Comparison of ENCODE assay signal across 9 mouse cellular contexts in genomic region chr11:102040138-102040524, GRCm38 (mm10). TPM values are rescaled to one million over a fixed set of nuclear protein-coding genes. Genes with fewer than 3 reads are reported as not detected.
DNase-seq lines count a peak whose midpoint lies in the region; ATAC-seq and TF ChIP-seq lines count a peak whose summit lies in the region.
"Had no signal": no experiment of that assay in that cellular context is flagged by ENCODE, and none has a peak within 500 bp of the region (broad histone marks: within the 10 kb centered on the region; RNA-seq: fewer than 3 reads in every experiment).

No protein-coding gene starts in this region.

- no peak overlapping the region for H3K9ac ChIP-seq in liver, adult 2 months (ENCODE audit: low read depth, low read length)
- no peak overlapping the region for H3K9ac ChIP-seq in neural tube, embryonic 11.5 days (ENCODE audit: low read length)
- no peak overlapping the region for H3K9ac ChIP-seq in stomach, postnatal 0 days (ENCODE audit: low read length)
- H3K9ac ChIP-seq: embryonic facial prominence, embryonic 12.5 days had no signal

- 0 out of 2 replicates have a peak, but pooled peaks cover 2% of the 10 kb centered on the region for H3K4me1 ChIP-seq in liver, adult 2 months (ENCODE audit: control insufficient read depth, insufficient read depth, low read length)
- H3K4me1 ChIP-seq in neural tube, embryonic 11.5 days (ENCODE audit: control insufficient read depth, insufficient read depth, low read length): no peaks in the 10 kb centered on the region
- H3K4me1 ChIP-seq in stomach, postnatal 0 days (replicated peaks; ENCODE audit: control insufficient read depth, insufficient read depth): no peaks in the 10 kb centered on the region
- H3K4me1 ChIP-seq: embryonic facial prominence, embryonic 12.5 days had no signal

- TF ChIP-seq POLR2A in liver, adult 2 months (IDR thresholded peaks at IDR 0.05; ENCODE audit: extremely low read depth, insufficient read depth, low read length): no peak

- no peaks in the 10 kb centered on the region for H3K27me3 ChIP-seq in liver, adult 2 months (ENCODE audit: control insufficient read depth, insufficient read depth, low read length)
- H3K27me3 ChIP-seq in neural tube, embryonic 11.5 days (ENCODE audit: control insufficient read depth, insufficient read depth, low read length): no peaks in the 10 kb centered on the region
- H3K27me3 ChIP-seq in stomach, postnatal 0 days (ENCODE audit: control insufficient read depth, insufficient read depth, low read length): no peaks in the 10 kb centered on the region

- H3K79me2 ChIP-seq in liver, adult 2 months (ENCODE audit: control insufficient read depth, insufficient read depth, low read length): no peaks in the 10 kb centered on the region

- no peak overlapping the region for H3K27ac ChIP-seq in liver, adult 2 months (replicated peaks; ENCODE audit: insufficient read depth, low read depth, low read length)
- H3K27ac ChIP-seq in neural tube, embryonic 11.5 days (ENCODE audit: low read depth, low read length): no peak overlapping the region
- no peak overlapping the region for H3K27ac ChIP-seq in stomach, postnatal 0 days (replicated peaks)
- H3K27ac ChIP-seq: embryonic facial prominence, embryonic 12.5 days had no signal

- H3K36me3 ChIP-seq in liver, adult 2 months (ENCODE audit: control insufficient read depth, insufficient read depth, low read length): no peaks in the 10 kb centered on the region
- H3K36me3 ChIP-seq in neural tube, embryonic 11.5 days (ENCODE audit: control insufficient read depth, insufficient read depth, low read length): no peaks in the 10 kb centered on the region
- H3K36me3 ChIP-seq in stomach, postnatal 0 days (ENCODE audit: control insufficient read depth, insufficient read depth, low read length): no peaks in the 10 kb centered on the region
- H3K36me3 ChIP-seq: embryonic facial prominence, embryonic 12.5 days had no signal

- under 1% methylated on average over 9 of the region's 9 CpGs for WGBS in liver, adult 2 months
- under 1% methylated on average over 9 of the region's 9 CpGs for WGBS in neural tube, embryonic 11.5 days
- under 1% methylated on average over 9 of the region's 9 CpGs for WGBS in stomach, postnatal 0 days

- H3K9me3 ChIP-seq in neural tube, embryonic 11.5 days (ENCODE audit: control insufficient read depth, low read length): no peaks in the 10 kb centered on the region
- H3K9me3 ChIP-seq in stomach, postnatal 0 days (ENCODE audit: control insufficient read depth, low read length): no peaks in the 10 kb centered on the region

- peak; percentile 79 for DNase-seq in 3T3-L1 (ENCODE audit: low read depth, low spot score)
- peak; percentile 86 for DNase-seq in adrenal gland, adult 8-10 months
- DNase-seq in embryo, embryonic 9.5 days (ENCODE audit: extremely low spot score): peak; percentile 93
- peak; percentile 92 for DNase-seq in heart, adult 8-10 months (ENCODE audit: low spot score)
- peak; percentile 97 for DNase-seq in kidney, adult 9 months
- peak; percentile 98 for DNase-seq in liver, adult 2 months (ENCODE audit: extremely low read depth, low read depth, low spot score)
- DNase-seq in neural tube, embryonic 11.5 days (ENCODE audit: low spot score): peak; percentile 90
- peak; percentile 92 for DNase-seq in stomach, postnatal 0 days (ENCODE audit: low spot score)

- no peak overlapping the region for H3K4me3 ChIP-seq in liver, adult 2 months (ENCODE audit: insufficient read depth, low read depth, low read length)
- no peak overlapping the region for H3K4me3 ChIP-seq in neural tube, embryonic 11.5 days (ENCODE audit: low read depth, low read length)
- no peak overlapping the region for H3K4me3 ChIP-seq in stomach, postnatal 0 days (ENCODE audit: low read depth, low read length)
- H3K4me3 ChIP-seq: embryonic facial prominence, embryonic 12.5 days had no signal

- ATAC-seq in neural tube, embryonic 11.5 days (ENCODE audit: insufficient read depth, low FRiP score, low TSS enrichment): peak; percentile 67; the same call in 1 of the 2 replicates
- ATAC-seq in stomach, postnatal 0 days (ENCODE audit: low FRiP score, low TSS enrichment): peak; percentile 91

- TF ChIP-seq EP300 in stomach, postnatal 0 days (optimal IDR thresholded peaks at IDR 0.05): no peak

- no peak overlapping the region for H3K4me2 ChIP-seq in neural tube, embryonic 11.5 days (ENCODE audit: low read depth)
- no peak overlapping the region for H3K4me2 ChIP-seq in stomach, postnatal 0 days (replicated peaks; ENCODE audit: low read depth)
- H3K4me2 ChIP-seq: embryonic facial prominence, embryonic 12.5 days had no signal

- TF ChIP-seq CTCF in liver, adult 2 months (IDR thresholded peaks at IDR 0.05; ENCODE audit: low read depth, low read length): peak; percentile 91
- peak; percentile 91 for TF ChIP-seq CTCF in stomach, postnatal 0 days (IDR thresholded peaks at IDR 0.05; ENCODE audit: low read depth)

RNA-seq across cellular contexts. Expression of gene Cd300lg, which starts 1.2 kb away (rescaled TPM):
- 10 to 100 TPM; 40.5 to 84.1 (median 56.3) TPM for total RNA-seq in adrenal gland, adult 8-10 months (2022)
- 10 to 100 TPM; 56.7 to 79.2 (median 64.0) TPM for total RNA-seq in heart, adult 8-10 months (2022)
- 8.4 and 11.1 TPM in 2 replicates for total RNA-seq in liver, adult 2 months (2014; rRNA removed)
- 12.2 and 13.3 TPM in 2 replicates for polyA plus RNA-seq in liver, adult 2 months (2012; rRNA removed)
- polyA plus RNA-seq in neural tube, embryonic 11.5 days (2014; fragmentation: Nextera tagmentation; extraction: Ambion mirVana): 0.12 and 0.26 TPM in 2 replicates
- 3.0 and 3.4 TPM in 2 replicates for polyA plus RNA-seq in stomach, postnatal 0 days (2015; fragmentation: Nextera tagmentation; extraction: Ambion mirVana)

RNA-seq across cellular contexts. Expression of gene Mpp3, which starts 11.9 kb away (rescaled TPM):
- total RNA-seq in adrenal gland, adult 8-10 months (2022): 10 to 100 TPM; 14.5 to 75.4 (median 38.7) TPM
- 1 to 10 TPM in 3 of 4 experiments, under 1 TPM in 1; 0.92 to 2.6 (median 1.5) TPM for total RNA-seq in heart, adult 8-10 months (2022)
- total RNA-seq in liver, adult 2 months (2014; rRNA removed): 0.07 and 0.28 TPM in 2 replicates
- 0.06 and 0.19 TPM in 2 replicates for polyA plus RNA-seq in liver, adult 2 months (2012; rRNA removed)
- 28.1 and 35.1 TPM in 2 replicates for polyA plus RNA-seq in neural tube, embryonic 11.5 days (2014; fragmentation: Nextera tagmentation; extraction: Ambion mirVana)
- 3.3 and 3.4 TPM in 2 replicates for polyA plus RNA-seq in stomach, postnatal 0 days (2015; fragmentation: Nextera tagmentation; extraction: Ambion mirVana)

RNA-seq across cellular contexts. Expression of gene Mpp2, which starts 48.2 kb away (rescaled TPM):
- total RNA-seq in adrenal gland, adult 8-10 months (2022): 10 to 100 TPM; 12.6 to 29.0 (median 15.2) TPM
- 1 to 10 TPM; 2.6 to 4.7 (median 4.3) TPM for total RNA-seq in heart, adult 8-10 months (2022)
- total RNA-seq in liver, adult 2 months (2014; rRNA removed): under 0.01 and 0.20 TPM in 2 replicates
- 0.20 and 0.22 TPM in 2 replicates for polyA plus RNA-seq in liver, adult 2 months (2012; rRNA removed)
- 15.8 and 16.2 TPM in 2 replicates for polyA plus RNA-seq in neural tube, embryonic 11.5 days (2014; fragmentation: Nextera tagmentation; extraction: Ambion mirVana)
- polyA plus RNA-seq in stomach, postnatal 0 days (2015; fragmentation: Nextera tagmentation; extraction: Ambion mirVana): 2.8 and 3.4 TPM in 2 replicates

RNA-seq across cellular contexts. Expression of gene Dusp3, which starts 53.3 kb away (rescaled TPM):
- 100 to 1,000 TPM; 110 to 201 (median 145) TPM for total RNA-seq in adrenal gland, adult 8-10 months (2022)
- total RNA-seq in heart, adult 8-10 months (2022): 100 to 1,000 TPM; 107 to 186 (median 147) TPM
- 15.8 and 21.7 TPM in 2 replicates for total RNA-seq in liver, adult 2 months (2014; rRNA removed)
- polyA plus RNA-seq in liver, adult 2 months (2012; rRNA removed): 38.7 and 40.0 TPM in 2 replicates
- polyA plus RNA-seq in neural tube, embryonic 11.5 days (2014; fragmentation: Nextera tagmentation; extraction: Ambion mirVana): 14.0 and 15.3 TPM in 2 replicates
- polyA plus RNA-seq in stomach, postnatal 0 days (2015; fragmentation: Nextera tagmentation; extraction: Ambion mirVana): 21.7 and 22.8 TPM in 2 replicates

RNA-seq across cellular contexts. Expression of gene Cfap97d1, which starts 56.1 kb away (rescaled TPM):
- total RNA-seq in adrenal gland, adult 8-10 months (2022): not detected
- not detected for total RNA-seq in heart, adult 8-10 months (2022)
- not detected in 2 replicates for total RNA-seq in liver, adult 2 months (2014; rRNA removed)
- polyA plus RNA-seq in liver, adult 2 months (2012; rRNA removed): not detected in 2 replicates
- not detected in 2 replicates for polyA plus RNA-seq in neural tube, embryonic 11.5 days (2014; fragmentation: Nextera tagmentation; extraction: Ambion mirVana)
- not detected in 2 replicates for polyA plus RNA-seq in stomach, postnatal 0 days (2015; fragmentation: Nextera tagmentation; extraction: Ambion mirVana)
- polyA plus RNA-seq: embryonic facial prominence, embryonic 12.5 days had no signal

Comparison
In these comparisons a context has a peak if more than half of its experiments do, and no peak if none do; other contexts are left out.
1. RNA of gene Mpp3, which starts 11.9 kb away (total RNA-seq): 14.5 to 75.4 TPM in adrenal gland, adult 8-10 months; 0.92 to 2.6 TPM in heart, adult 8-10 months and 0.07 to 0.28 TPM in liver, adult 2 months; every median in the first group is over 4 times any median in the second.
2. Peak in every context shown above with its lines, with median percentiles within 50 percentile points of each other: DNase-seq.